Mouse (Mus musculus) kidney, postnatal 0 days (tissue): ENCODE measurements at regions not wholly inside any gene's neighbourhood (a gene's known extent, or its start where the extent isn't known, plus 50 kb on each side); places are given as distances from the start of the nearest gene placed in this dataset.

Experiments
- ATAC-seq: fragments of 200-750 bp; cut with Nextera tagmentation; replicated peaks from 2 replicates; pipeline ENCODE4 v1.8.0; 2017; ENCODE audit warnings: low read depth, moderate number of reproducible peaks, moderate TSS enrichment, moderate library complexity; ENCODE audit not compliant: low FRiP score
- DNase-seq: peaks from one replicate; pipeline ENCODE4 v3.0.0-alpha.2; 2016; ENCODE audit warnings: low spot score
- H3K27ac ChIP-seq: fragments of 300-500 bp; sonication (generic); 2 replicates; pipeline ENCODE4 v1.5.1; 2014; ENCODE audit warnings: mild to moderate bottlenecking
- H3K27me3 ChIP-seq: fragments of 300-500 bp; sonication (generic); 2 replicates; pipeline ENCODE4 v1.6.1; 2014; ENCODE audit warnings: low read length, mixed read lengths; ENCODE audit not compliant: insufficient read depth
- H3K36me3 ChIP-seq: fragments of 300-500 bp; sonication (generic); 2 replicates; pipeline ENCODE4 v1.6.1; 2014; ENCODE audit warnings: low read length, mixed read lengths; ENCODE audit not compliant: insufficient read depth
- H3K4me1 ChIP-seq: fragments of 300-500 bp; sonication (generic); replicated peaks from 2 replicates; pipeline ENCODE4 v1.6.1; 2014; ENCODE audit warnings: antibody characterized with exemption, low read length, mixed read lengths; ENCODE audit not compliant: insufficient read depth
- H3K4me2 ChIP-seq: fragments of 300-500 bp; sonication (generic); 2 replicates; pipeline ENCODE4 v1.6.1; 2014; ENCODE audit warnings: mild to moderate bottlenecking, low read length, moderate library complexity, mixed read lengths
- H3K4me3 ChIP-seq: fragments of 300-500 bp; sonication (generic); replicated peaks from 2 replicates; pipeline ENCODE4 v1.5.1; 2014; ENCODE audit warnings: low read depth, low read length
- H3K9ac ChIP-seq: fragments of 300-500 bp; sonication (generic); 2 replicates; pipeline ENCODE4 v1.6.1; 2014; ENCODE audit warnings: low read depth, low read length
- H3K9me3 ChIP-seq: fragments of 300-500 bp; sonication (generic); replicated peaks from 2 replicates; pipeline ENCODE4 v1.6.1; 2016; ENCODE audit warnings: low read length, inconsistent platforms, mixed read lengths
- CTCF ChIP-seq: IDR thresholded peaks from 2 replicates; pipeline ENCODE4 v1.5.1; 2016; ENCODE audit warnings: antibody characterized with exemption, low read depth, mild to moderate bottlenecking, moderate library complexity
- WGBS: fragments of 180-500 bp; shearing (Covaris S2); extraction: QIAGEN DNeasy Blood & Tissue Kit; methylation state at CpG from one replicate; pipeline ENCODE4 v1.1.7; 2014; 5-methylcytosine and 5-hydroxymethylcytosine counted together

DNA sequence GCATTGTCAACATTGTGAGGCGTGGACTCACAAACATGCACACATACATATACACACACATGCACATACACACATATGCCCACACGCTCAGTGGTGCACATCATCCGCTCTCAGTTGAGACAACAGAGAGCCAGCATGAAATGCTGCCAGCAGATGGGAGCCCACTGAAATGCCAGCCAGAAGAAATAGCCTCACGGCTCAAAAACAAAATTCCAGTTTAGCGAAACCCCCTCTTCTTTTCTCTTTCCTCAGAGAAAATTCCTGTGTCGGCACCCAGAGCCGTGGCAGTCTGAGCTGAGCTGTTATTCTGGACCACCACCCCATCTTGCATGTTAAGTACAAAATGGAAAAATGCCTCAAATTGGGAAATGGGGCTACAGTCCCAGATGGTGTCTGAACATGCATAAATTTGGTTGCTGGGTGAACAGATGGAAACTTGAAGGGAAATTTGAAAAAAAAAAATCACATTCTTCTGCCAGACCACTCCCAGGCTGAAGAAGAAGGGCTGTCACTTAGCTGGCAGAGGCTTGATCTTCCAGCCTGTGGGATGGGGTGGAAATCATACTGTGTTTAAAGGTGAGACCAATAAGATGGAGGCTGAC lies 72.9 kb upstream of the Vstm2b start:
- H3K9ac ChIP-seq: no peak overlapping the region
- H3K9me3 ChIP-seq: no peaks in the 10 kb centered on the region
- no peak for ATAC-seq
- DNase-seq: no peak
- H3K27ac ChIP-seq: no peak overlapping the region
- WGBS: 84% methylated on average over 7 of the region's 7 CpGs
- no peaks in the 10 kb centered on the region for H3K36me3 ChIP-seq
- H3K4me2 ChIP-seq: no peak overlapping the region
- H3K4me3 ChIP-seq: no peak overlapping the region
- H3K27me3 ChIP-seq: no peaks in the 10 kb centered on the region
- no peak for TF ChIP-seq CTCF
- no peaks in the 10 kb centered on the region for H3K4me1 ChIP-seq

DNA sequence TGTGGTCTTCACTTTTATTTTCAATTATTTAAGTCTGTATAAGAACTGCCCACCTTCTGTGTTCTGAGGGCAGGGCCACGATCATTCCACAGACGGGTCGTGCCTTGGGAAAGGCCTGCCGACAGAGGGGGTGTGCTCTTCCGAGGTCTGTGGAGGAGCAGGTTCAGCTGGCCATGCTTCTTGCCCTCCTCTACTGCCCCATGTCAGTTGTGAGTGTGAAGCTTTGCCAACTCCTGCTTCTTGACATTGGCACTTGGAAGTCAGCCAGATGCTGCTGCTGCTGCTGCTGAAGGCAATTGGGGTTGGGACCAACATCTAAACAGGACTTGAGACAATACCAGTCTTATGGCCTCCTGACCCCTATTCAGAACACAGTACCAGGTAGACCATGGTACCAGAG lies 68.6 kb upstream of the Vstm2b start:
- H3K9me3 ChIP-seq: no peaks in the 10 kb centered on the region
- H3K4me2 ChIP-seq: no peak overlapping the region
- no peak overlapping the region for H3K9ac ChIP-seq
- no peak overlapping the region for H3K4me3 ChIP-seq
- WGBS: 79% methylated on average over 5 of the region's 5 CpGs
- H3K27ac ChIP-seq: no peak overlapping the region
- ATAC-seq (no peak), DNase-seq (no peak)
- TF ChIP-seq CTCF: no peak
- H3K4me1 ChIP-seq: no peaks in the 10 kb centered on the region
- no peaks in the 10 kb centered on the region for H3K27me3 ChIP-seq
- H3K36me3 ChIP-seq: no peaks in the 10 kb centered on the region

DNA sequence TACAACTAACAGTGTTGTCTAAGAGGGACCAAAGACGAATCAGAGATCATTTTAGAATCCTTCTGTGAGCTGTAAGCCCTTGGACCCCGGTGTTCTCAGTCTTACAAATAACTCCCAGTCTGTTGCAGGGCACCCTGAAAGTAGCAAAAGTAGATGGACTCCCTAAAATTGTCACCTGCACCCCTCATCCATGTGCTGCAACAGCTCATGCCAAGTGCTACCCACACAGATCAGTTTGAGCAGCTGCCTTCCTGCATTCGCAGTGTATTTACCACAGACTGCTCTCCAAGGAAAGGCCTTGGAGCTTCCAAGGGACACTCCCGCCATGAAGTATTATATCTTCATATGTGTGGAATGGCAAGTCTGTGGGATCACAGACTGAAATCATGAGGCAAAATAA lies 66.5 kb upstream of the Vstm2b start:
- no peaks in the 10 kb centered on the region for H3K9me3 ChIP-seq
- WGBS: 88% methylated on average over 4 of the region's 4 CpGs
- H3K27ac ChIP-seq: no peak overlapping the region
- no peaks in the 10 kb centered on the region for H3K4me1 ChIP-seq
- no peak for TF ChIP-seq CTCF
- H3K27me3 ChIP-seq: no peaks in the 10 kb centered on the region
- no peak overlapping the region for H3K9ac ChIP-seq
- H3K36me3 ChIP-seq: no peaks in the 10 kb centered on the region
- H3K4me2 ChIP-seq: no peak overlapping the region
- H3K4me3 ChIP-seq: no peak overlapping the region
- no peak for ATAC-seq
- no peak for DNase-seq

DNA sequence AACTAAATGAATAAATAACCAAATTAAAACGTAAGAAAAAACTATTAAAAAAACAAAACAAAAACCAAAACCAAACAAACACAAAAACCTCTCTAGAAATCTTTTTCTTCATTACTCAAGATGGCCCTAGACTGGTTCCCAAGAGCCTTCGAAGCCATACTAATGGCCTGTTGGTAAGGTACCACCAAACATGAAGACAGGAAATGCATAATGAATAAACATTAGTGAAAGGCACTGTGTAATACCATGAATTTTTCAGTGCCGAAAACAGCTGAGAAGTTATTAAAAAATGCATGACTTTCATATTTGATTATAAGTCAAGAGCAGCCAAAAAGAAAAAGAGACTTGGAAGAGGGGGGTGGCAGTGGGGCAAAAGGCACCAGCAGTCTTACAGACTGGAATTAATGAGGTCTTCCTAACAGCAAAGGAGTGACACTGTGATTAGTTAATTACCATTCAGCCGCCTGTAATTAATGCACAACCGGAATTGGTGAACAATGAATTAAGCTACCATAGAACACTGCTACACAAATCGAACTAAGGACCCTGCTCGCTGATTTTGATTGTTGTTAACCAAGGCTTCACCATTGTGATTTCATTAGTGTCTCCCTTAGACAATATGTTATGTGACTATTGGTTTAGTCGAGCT lies 55.7 kb upstream of the Vstm2b start:
- DNase-seq (no peak), ATAC-seq (no peak)
- no peak overlapping the region for H3K9ac ChIP-seq
- 84% methylated on average over 8 of the region's 8 CpGs for WGBS
- H3K9me3 ChIP-seq: no peaks in the 10 kb centered on the region
- no peaks in the 10 kb centered on the region for H3K27me3 ChIP-seq
- H3K4me3 ChIP-seq: no peak overlapping the region
- no peak overlapping the region for H3K4me2 ChIP-seq
- TF ChIP-seq CTCF: no peak
- no peaks in the 10 kb centered on the region for H3K36me3 ChIP-seq
- H3K4me1 ChIP-seq: no peaks in the 10 kb centered on the region
- H3K27ac ChIP-seq: no peak overlapping the region

DNA sequence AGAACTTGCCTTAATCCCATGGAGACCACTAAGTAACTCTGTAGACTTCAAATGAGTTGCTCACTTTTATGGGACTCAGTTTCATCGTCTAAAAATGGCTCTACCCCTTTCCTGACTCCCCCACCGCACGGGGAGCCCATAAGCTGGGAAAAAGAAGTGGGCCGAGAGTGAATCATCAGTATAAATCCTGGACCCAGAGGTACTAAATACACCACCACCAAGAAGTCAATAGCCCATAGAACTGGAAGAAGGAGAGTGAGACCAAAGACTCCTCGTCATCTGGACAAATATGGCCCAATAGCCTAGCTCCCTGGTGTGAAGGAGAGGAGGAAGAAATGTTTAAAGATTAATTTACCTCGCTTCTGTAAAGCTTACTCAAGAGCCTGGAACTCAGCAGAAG lies 51.6 kb upstream of the Vstm2b start:
- no peak for DNase-seq
- no peak overlapping the region for H3K4me2 ChIP-seq
- H3K4me3 ChIP-seq: no peak overlapping the region
- ATAC-seq: no peak
- no peak overlapping the region for H3K27ac ChIP-seq
- 81% methylated on average over 6 of the region's 6 CpGs for WGBS
- no peak overlapping the region for H3K9ac ChIP-seq
- H3K27me3 ChIP-seq: no peaks in the 10 kb centered on the region
- no peaks in the 10 kb centered on the region for H3K36me3 ChIP-seq
- H3K4me1 ChIP-seq: no peaks in the 10 kb centered on the region
- no peak for TF ChIP-seq CTCF
- H3K9me3 ChIP-seq: no peaks in the 10 kb centered on the region
